Mouse (Mus musculus) cerebellum, adult 2 months (tissue): Measurements from ENCODE around the gene Cdhr3.

Experiments used
- CTCF ChIP-seq: fragments of 200-500 bp; IDR thresholded peaks from 2 replicates; pipeline ENCODE4 v1.5.1; 2011; ENCODE audit warnings: low read depth, mild to moderate bottlenecking, control low read depth, low read length, moderate library complexity, borderline replicate concordance; ENCODE audit not compliant: insufficient read depth
- POLR2A ChIP-seq: fragments of 200-500 bp; IDR thresholded peaks from 2 replicates; pipeline ENCODE4 v1.6.1; 2011; ENCODE audit warnings: low read length, control low read depth, borderline replicate concordance; ENCODE audit not compliant: insufficient read depth

DNA sequence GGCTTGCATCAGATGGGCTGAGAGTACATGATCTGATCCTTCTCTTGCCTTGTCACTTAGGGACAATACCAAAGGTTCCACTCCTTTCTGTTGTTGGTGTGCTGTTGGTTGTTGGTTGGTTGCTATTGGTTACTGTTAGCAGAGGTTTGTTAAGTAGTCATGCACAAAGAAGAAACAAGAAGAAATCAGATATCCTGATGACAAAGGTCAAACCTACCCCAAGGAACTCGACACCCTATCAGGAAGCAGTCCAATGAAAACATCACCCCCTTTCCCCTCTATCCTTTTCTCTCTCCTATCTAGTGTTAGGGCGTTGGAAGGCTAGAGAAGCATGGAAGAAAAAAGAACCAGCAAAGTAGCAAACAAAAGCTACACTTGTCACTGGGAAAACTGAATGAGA is 23.7 kb downstream of the Cdhr3 start:
- TF ChIP-seq CTCF, result no peak
- TF ChIP-seq POLR2A, result no peak
